Mouse (Mus musculus): ENCODE data around the gene Tmprss13. TPM values are rescaled to one million over a fixed set of nuclear protein-coding genes. Genes with fewer than 3 reads are reported as not detected.

Gene Tmprss13
- 0.36 and 0.40 TPM in 2 replicates for polyA plus RNA-seq (2015; fragmentation: Nextera tagmentation; extraction: Ambion mirVana)

GRCm38 (mm10) chr9:45318855-45319254 is at the start of gene Tmprss13:
Gene Tmprss13 (plus strand): TSS chr9:45319100.
- H3K9me3 ChIP-seq, result no peaks in the 10 kb centered on the region
- H3K36me3 ChIP-seq, result no peaks in the 10 kb centered on the region
- no peak within 1 kb of the TSS for H3K4me3 ChIP-seq (replicated peaks)
- H3K27me3 ChIP-seq (replicated peaks), result no peaks in the 10 kb centered on the region
- H3K4me2 ChIP-seq (replicated peaks), result peak within 1 kb of the TSS; percentile 39
- WGBS, result 18% methylated on average over 14 of the region's 14 CpGs
- no peak within 1 kb of the TSS for H3K9ac ChIP-seq
- H3K27ac ChIP-seq, result no peak within 1 kb of the TSS
- ATAC-seq, result 0 out of 2 replicates have a peak, but pooled peaks have one; percentile 15
- H3K4me1 ChIP-seq (replicated peaks), result peaks cover 10% of the 10 kb centered on the region; the same call in 1 of the 2 replicates

- no peaks in the 10 kb centered on the region for H3K36me3 ChIP-seq
- ATAC-seq, result no peak
- H3K4me3 ChIP-seq (replicated peaks), result no peak overlapping the region
- 44% methylated on average over 5 of the region's 5 CpGs for WGBS
- H3K9me3 ChIP-seq, result no peaks in the 10 kb centered on the region
- no peak overlapping the region for H3K9ac ChIP-seq
- no peak overlapping the region for H3K4me2 ChIP-seq (replicated peaks)
- H3K27ac ChIP-seq, result no peak overlapping the region
- H3K4me1 ChIP-seq (replicated peaks), result peaks cover 6% of the 10 kb centered on the region; the same call in 1 of the 2 replicates
- peaks cover 20% of the 10 kb centered on the region for H3K27me3 ChIP-seq (replicated peaks)
Measured at GRCm38 (mm10) chr9:45272213-45272612, 46.7 kb upstream of the Tmprss13 start.

GRCm38 (mm10) chr9:45274218-45274617 is 44.7 kb upstream of the Tmprss13 start:
- Histone ChIP-seq H3K4me2 (replicated peaks) (no peak overlapping the region), H3K27ac (no peak overlapping the region), H3K27me3 (replicated peaks) (0 out of 2 replicates have a peak, but pooled peaks cover 3% of the 10 kb centered on the region), H3K9me3 (no peaks in the 10 kb centered on the region), H3K4me1 (replicated peaks) (0 out of 2 replicates have a peak, but pooled peaks cover under 1% of the 10 kb centered on the region), H3K36me3 (no peaks in the 10 kb centered on the region), H3K4me3 (replicated peaks) (no peak overlapping the region), H3K9ac (no peak overlapping the region)
- no peak for ATAC-seq
- WGBS, result 77% methylated on average over 4 of the region's 4 CpGs

DNA sequence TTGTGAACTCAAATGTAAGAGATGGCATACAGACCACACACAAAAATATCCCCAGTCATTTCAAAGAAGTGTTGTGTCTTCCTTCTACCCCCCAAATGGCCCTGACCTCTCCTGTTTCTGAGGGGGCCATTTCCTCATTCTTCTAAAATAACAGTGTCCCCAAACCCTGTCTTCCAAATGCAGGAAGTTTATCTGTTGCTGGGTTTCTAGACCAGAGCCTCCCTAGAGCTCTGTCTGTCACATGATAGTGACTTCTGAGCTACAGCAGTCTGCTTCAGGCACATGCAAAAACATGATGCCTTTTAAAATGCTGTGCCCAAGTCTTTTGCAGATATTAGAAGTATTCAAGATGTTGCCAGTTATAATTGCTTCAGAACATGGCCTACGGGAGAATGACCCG is 44.3 kb upstream of the Tmprss13 start:
- H3K27ac ChIP-seq, result no peak overlapping the region
- H3K9me3 ChIP-seq, result no peaks in the 10 kb centered on the region
- H3K9ac ChIP-seq, result no peak overlapping the region
- H3K27me3 ChIP-seq (replicated peaks), result 0 out of 2 replicates have a peak, but pooled peaks cover 1% of the 10 kb centered on the region
- ATAC-seq, result no peak
- H3K36me3 ChIP-seq, result no peaks in the 10 kb centered on the region
- H3K4me2 ChIP-seq (replicated peaks), result no peak overlapping the region
- 91% methylated on average over 2 of the region's 2 CpGs for WGBS
- H3K4me1 ChIP-seq (replicated peaks), result no peaks in the 10 kb centered on the region
- no peak overlapping the region for H3K4me3 ChIP-seq (replicated peaks)

- no peaks in the 10 kb centered on the region for H3K27me3 ChIP-seq (replicated peaks)
- no peak overlapping the region for H3K4me3 ChIP-seq (replicated peaks)
Measured at GRCm38 (mm10) chr9:45280059-45280458, 38.8 kb upstream of the Tmprss13 start.

GRCm38 (mm10) chr9:45280891-45281290 is 38.0 kb upstream of the Tmprss13 start:
- H3K9me3 ChIP-seq, result peaks cover 3% of the 10 kb centered on the region; the same call in 1 of the 2 replicates
- H3K27me3 ChIP-seq (replicated peaks), result no peaks in the 10 kb centered on the region
- no peak for ATAC-seq
- no peak overlapping the region for H3K4me3 ChIP-seq (replicated peaks)
- no peak overlapping the region for H3K27ac ChIP-seq
- H3K9ac ChIP-seq, result no peak overlapping the region
- H3K36me3 ChIP-seq, result no peaks in the 10 kb centered on the region
- no peak overlapping the region for H3K4me2 ChIP-seq (replicated peaks)
- 80% methylated on average over 3 of the region's 3 CpGs for WGBS
- no peaks in the 10 kb centered on the region for H3K4me1 ChIP-seq (replicated peaks)

More at GRCm38 (mm10) chr9:45280059-45280458, 38.8 kb upstream of the Tmprss13 start:
- Histone ChIP-seq H3K9me3 (peaks cover 2% of the 10 kb centered on the region; the same call in 1 of the 2 replicates), H3K4me2 (replicated peaks) (no peak overlapping the region), H3K36me3 (no peaks in the 10 kb centered on the region), H3K9ac (no peak overlapping the region), H3K27ac (no peak overlapping the region), H3K4me1 (replicated peaks) (no peaks in the 10 kb centered on the region)
- WGBS, result 69% methylated on average over 3 of the region's 3 CpGs
- no peak for ATAC-seq

- H3K27ac ChIP-seq, result no peak overlapping the region
- no peaks in the 10 kb centered on the region for H3K36me3 ChIP-seq
- 83% methylated on average over 5 of the region's 5 CpGs for WGBS
- no peaks in the 10 kb centered on the region for H3K27me3 ChIP-seq (replicated peaks)
- no peak overlapping the region for H3K4me2 ChIP-seq (replicated peaks)
- no peaks in the 10 kb centered on the region for H3K4me1 ChIP-seq (replicated peaks)
- H3K9ac ChIP-seq, result no peak overlapping the region
- no peak overlapping the region for H3K4me3 ChIP-seq (replicated peaks)
- no peak for ATAC-seq
- peaks cover 3% of the 10 kb centered on the region; the same call in 1 of the 2 replicates for H3K9me3 ChIP-seq
Measured at GRCm38 (mm10) chr9:45282466-45282865, 36.4 kb upstream of the Tmprss13 start.

DNA sequence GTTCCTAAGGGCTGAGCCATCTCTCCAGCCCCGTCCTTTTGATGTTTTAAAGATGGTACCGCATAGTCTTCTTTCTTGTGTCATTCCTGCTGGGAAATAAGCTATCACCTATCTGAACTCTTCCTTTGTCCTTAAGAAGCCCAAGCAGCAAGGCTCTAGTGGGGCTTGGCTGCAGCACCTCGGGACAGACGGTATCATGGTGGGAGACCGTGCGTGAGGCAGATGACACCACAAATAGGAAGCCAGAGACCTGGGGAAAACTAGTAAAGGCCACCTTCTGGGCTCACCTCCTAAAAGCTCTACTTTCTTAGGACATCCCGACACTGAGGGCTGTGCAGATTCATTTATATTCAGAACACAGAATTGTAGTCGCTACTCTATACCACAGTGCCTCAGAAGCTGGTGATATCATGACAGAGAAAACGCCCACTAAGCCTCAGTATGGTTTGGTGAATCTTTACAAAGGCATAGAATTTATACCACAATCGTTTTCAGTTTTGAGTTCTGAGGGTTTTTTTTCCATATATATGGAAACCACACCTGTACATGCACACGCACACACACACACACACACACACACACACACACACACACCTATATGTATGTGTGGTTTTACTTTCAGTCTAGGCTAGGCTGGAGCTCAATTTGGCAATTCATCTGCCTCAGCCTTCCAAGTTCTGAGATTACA is 27.3 kb upstream of the Tmprss13 start:
- Histone ChIP-seq H3K36me3 (no peaks in the 10 kb centered on the region), H3K9me3 (no peaks in the 10 kb centered on the region), H3K4me3 (replicated peaks) (no peak overlapping the region), H3K27ac (no peak overlapping the region), H3K9ac (no peak overlapping the region), H3K4me1 (replicated peaks) (0 out of 2 replicates have a peak, but pooled peaks cover 3% of the 10 kb centered on the region), H3K4me2 (replicated peaks) (no peak overlapping the region), H3K27me3 (replicated peaks) (no peaks in the 10 kb centered on the region)
- no peak for ATAC-seq
- WGBS, result 84% methylated on average over 11 of the region's 11 CpGs

- Histone ChIP-seq H3K9me3 (no peaks in the 10 kb centered on the region), H3K9ac (no peak overlapping the region), H3K27ac (no peak overlapping the region), H3K36me3 (no peaks in the 10 kb centered on the region), H3K4me2 (replicated peaks) (no peak overlapping the region), H3K27me3 (replicated peaks) (no peaks in the 10 kb centered on the region), H3K4me1 (replicated peaks) (0 out of 2 replicates have a peak, but pooled peaks cover 3% of the 10 kb centered on the region), H3K4me3 (replicated peaks) (no peak overlapping the region)
- ATAC-seq, result no peak
- 35% methylated on average over 10 of the region's 10 CpGs for WGBS
Measured at GRCm38 (mm10) chr9:45294210-45295011, 24.5 kb upstream of the Tmprss13 start.

DNA sequence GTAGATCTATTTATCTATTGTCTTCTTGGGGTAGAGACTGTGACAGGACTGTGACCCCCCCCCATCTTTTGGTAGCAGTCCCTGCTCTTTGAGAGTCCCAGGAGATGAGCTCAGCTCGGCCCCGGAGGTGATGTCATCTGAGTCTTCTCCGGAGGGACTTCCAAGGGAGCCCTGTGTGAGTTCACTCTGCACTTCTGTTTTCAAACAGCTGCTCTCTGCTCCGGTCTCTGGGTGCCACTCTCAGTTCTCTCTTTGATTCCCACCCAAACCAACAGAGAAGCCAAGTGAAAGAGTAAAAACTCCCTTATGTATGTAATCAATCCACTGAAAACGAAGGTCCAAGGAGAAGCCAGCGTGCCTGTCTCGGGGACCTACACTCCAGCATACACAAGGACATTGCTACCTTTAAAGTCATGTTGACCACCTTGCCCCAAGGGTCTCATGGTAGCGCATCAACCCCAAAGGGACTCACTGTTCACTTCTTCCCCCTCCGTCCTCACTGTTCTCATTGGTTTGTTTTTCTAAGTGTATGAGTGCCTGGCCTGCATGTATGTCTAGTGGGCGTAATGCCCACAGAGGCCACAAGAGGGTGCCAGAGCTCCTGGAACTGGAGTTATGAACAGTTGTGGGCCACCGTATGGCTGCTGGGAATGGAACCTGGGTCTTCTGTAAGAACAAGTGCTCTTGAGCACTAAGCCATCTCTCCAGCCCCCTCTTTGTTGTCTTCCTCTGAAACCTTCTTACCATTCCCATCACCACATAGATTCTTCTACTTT is 19.5 kb upstream of the Tmprss13 start:
- Histone ChIP-seq H3K9ac (no peak overlapping the region), H3K4me2 (replicated peaks) (no peak overlapping the region), H3K4me1 (replicated peaks) (0 out of 2 replicates have a peak, but pooled peaks cover 6% of the 10 kb centered on the region), H3K36me3 (no peaks in the 10 kb centered on the region), H3K9me3 (no peaks in the 10 kb centered on the region), H3K27me3 (replicated peaks) (no peaks in the 10 kb centered on the region), H3K27ac (no peak overlapping the region), H3K4me3 (replicated peaks) (no peak overlapping the region)
- ATAC-seq, result no peak
- 80% methylated on average over 11 of the region's 11 CpGs for WGBS

GRCm38 (mm10) chr9:45300422-45301104 is 18.3 kb upstream of the Tmprss13 start:
- WGBS, result 9% methylated on average over 20 of the region's 20 CpGs
- Histone ChIP-seq H3K27me3 (replicated peaks) (no peaks in the 10 kb centered on the region), H3K9me3 (no peaks in the 10 kb centered on the region), H3K4me1 (replicated peaks) (0 out of 2 replicates have a peak, but pooled peaks cover 3% of the 10 kb centered on the region), H3K9ac (no peak overlapping the region), H3K36me3 (no peaks in the 10 kb centered on the region), H3K4me3 (replicated peaks) (peak overlapping the region; percentile 27), H3K27ac (no peak overlapping the region), H3K4me2 (replicated peaks) (peak overlapping the region; percentile 65)
- peak; percentile 93 for ATAC-seq
